Mouse (Mus musculus) neural tube, embryonic 13.5 days (tissue): ENCODE data around the gene Kalrn. TPM values are rescaled to one million over a fixed set of nuclear protein-coding genes. Genes with fewer than 3 reads are reported as not detected.
A peak's percentile ranks its signal among the peaks of the same experiment; 100 is the strongest.

Experiments used
- ATAC-seq: fragments of 200-750 bp; cut with Nextera tagmentation; 2 replicates; pipeline ENCODE4 v1.8.0; 2017; ENCODE audit warnings: low read depth, mild to moderate bottlenecking, moderate TSS enrichment, moderate library complexity
- H3K27ac ChIP-seq: fragments of 300-500 bp; sonication (generic); replicated peaks from 2 replicates; pipeline ENCODE4 v1.5.1; 2015; ENCODE audit warnings: moderate library complexity, mild to moderate bottlenecking, inconsistent platforms
- H3K27me3 ChIP-seq: fragments of 300-500 bp; sonication (generic); 2 replicates; pipeline ENCODE4 v1.6.1; 2015; ENCODE audit warnings: mild to moderate bottlenecking, inconsistent platforms
- H3K36me3 ChIP-seq: fragments of 300-500 bp; sonication (generic); 2 replicates; pipeline ENCODE4 v1.6.1; 2015; ENCODE audit warnings: mild to moderate bottlenecking, inconsistent platforms
- H3K4me1 ChIP-seq: fragments of 300-500 bp; sonication (generic); replicated peaks from 2 replicates; pipeline ENCODE4 v1.6.1; 2015; ENCODE audit warnings: inconsistent platforms
- H3K4me2 ChIP-seq: fragments of 300-500 bp; sonication (generic); 2 replicates; pipeline ENCODE4 v1.6.1; 2015; ENCODE audit warnings: inconsistent platforms, mild to moderate bottlenecking, moderate library complexity
- H3K4me3 ChIP-seq: fragments of 300-500 bp; sonication (generic); 2 replicates; pipeline ENCODE4 v1.5.1; 2015; ENCODE audit warnings: mild to moderate bottlenecking, inconsistent platforms
- H3K9ac ChIP-seq: fragments of 300-500 bp; sonication (generic); 2 replicates; pipeline ENCODE4 v1.6.1; 2015; ENCODE audit warnings: moderate library complexity, mild to moderate bottlenecking, inconsistent platforms
- H3K9me3 ChIP-seq: fragments of 300-500 bp; sonication (generic); 2 replicates; pipeline ENCODE4 v1.6.1; 2016; ENCODE audit warnings: inconsistent platforms
- WGBS: fragments of 180-500 bp; shearing (Covaris S2); methylation state at CpG from one replicate; pipeline ENCODE4 v1.1.7; 2015; 5-methylcytosine and 5-hydroxymethylcytosine counted together
- polyA plus RNA-seq: library from polyadenylated mRNA; unstranded; fragments of >200 nt; fragmentation: Nextera tagmentation; extraction: Ambion mirVana; gene quantifications from 2 replicates; pipeline ENCODE4 v1.2.1, GENCODE M21; 2015

Gene Kalrn
- polyA plus RNA-seq, 1 experiment from 2014 or later, result 23.9 TPM

GRCm38 (mm10) chr16:33927263-33927824 is 646.0 kb downstream of the Kalrn start:
- Histone ChIP-seq H3K4me2 (no peak overlapping the region), H3K36me3 (no peaks in the 10 kb centered on the region), H3K9ac (no peak overlapping the region), H3K27ac (no peak overlapping the region), H3K4me3 (no peak overlapping the region), H3K9me3 (no peaks in the 10 kb centered on the region), H3K4me1 (peaks cover 24% of the 10 kb centered on the region), H3K27me3 (no peaks in the 10 kb centered on the region)
- ATAC-seq, result no peak
- 78% methylated on average over 6 of the region's 6 CpGs for WGBS

GRCm38 (mm10) chr16:33923758-33924157 is 649.6 kb downstream of the Kalrn start:
- no peak overlapping the region for H3K27ac ChIP-seq
- H3K27me3 ChIP-seq, result no peaks in the 10 kb centered on the region
- 89% methylated on average over 8 of the region's 8 CpGs for WGBS
- H3K4me3 ChIP-seq, result no peak overlapping the region
- H3K9ac ChIP-seq, result no peak overlapping the region
- ATAC-seq, result no peak
- no peak overlapping the region for H3K4me2 ChIP-seq
- no peaks in the 10 kb centered on the region for H3K36me3 ChIP-seq
- H3K9me3 ChIP-seq, result no peaks in the 10 kb centered on the region
- H3K4me1 ChIP-seq, result peaks cover 23% of the 10 kb centered on the region

- WGBS, result 39% methylated on average over 5 of the region's 5 CpGs
- Histone ChIP-seq H3K36me3 (no peaks in the 10 kb centered on the region), H3K9me3 (no peaks in the 10 kb centered on the region)
Measured at GRCm38 (mm10) chr16:33923001-33923316, 650.4 kb downstream of the Kalrn start.

GRCm38 (mm10) chr16:33922111-33923000 is 651.0 kb downstream of the Kalrn start:
- peak overlapping the region; percentile 53; the same call in 1 of the 2 replicates for H3K27ac ChIP-seq
- no peak overlapping the region for H3K4me3 ChIP-seq
- H3K9me3 ChIP-seq, result no peaks in the 10 kb centered on the region
- ATAC-seq, result peak; percentile 63; the same call in 1 of the 2 replicates
- no peak overlapping the region for H3K9ac ChIP-seq
- H3K4me2 ChIP-seq, result no peak overlapping the region
- no peaks in the 10 kb centered on the region for H3K36me3 ChIP-seq
- peaks cover 22% of the 10 kb centered on the region for H3K4me1 ChIP-seq
- no peaks in the 10 kb centered on the region for H3K27me3 ChIP-seq
- 35% methylated on average over 18 of the region's 18 CpGs for WGBS

More at GRCm38 (mm10) chr16:33923001-33923316, 650.4 kb downstream of the Kalrn start:
- H3K9ac ChIP-seq, result no peak overlapping the region
- H3K4me2 ChIP-seq, result no peak overlapping the region
- H3K27ac ChIP-seq, result peak overlapping the region; percentile 33; the same call in 1 of the 2 replicates
- H3K4me3 ChIP-seq, result no peak overlapping the region
- peaks cover 16% of the 10 kb centered on the region for H3K4me1 ChIP-seq
- H3K27me3 ChIP-seq, result no peaks in the 10 kb centered on the region
- ATAC-seq, result no peak

GRCm38 (mm10) chr16:33921514-33921913 is 651.8 kb downstream of the Kalrn start:
- no peak overlapping the region for H3K27ac ChIP-seq
- H3K9me3 ChIP-seq, result no peaks in the 10 kb centered on the region
- H3K4me3 ChIP-seq, result no peak overlapping the region
- WGBS, result 82% methylated on average over 5 of the region's 5 CpGs
- no peak for ATAC-seq
- H3K9ac ChIP-seq, result no peak overlapping the region
- no peak overlapping the region for H3K4me2 ChIP-seq
- no peaks in the 10 kb centered on the region for H3K36me3 ChIP-seq
- no peaks in the 10 kb centered on the region for H3K27me3 ChIP-seq
- peaks cover 30% of the 10 kb centered on the region for H3K4me1 ChIP-seq

Other genes with a start within 250 kb of the Kalrn start
- gene Ropn1, start 76.4 kb upstream of the Kalrn start, polyA plus RNA-seq, result not detected in 2 replicates
- gene Ccdc14, start 117.1 kb upstream of the Kalrn start, polyA plus RNA-seq, result 4.2 and 5.7 TPM in 2 replicates
- 3.6 and 6.9 TPM in 2 replicates for gene Mylk, start 171.7 kb upstream of the Kalrn start, polyA plus RNA-seq